7 mouse cellular contexts compared by ENCODE assay signal in the genomic region with DNA sequence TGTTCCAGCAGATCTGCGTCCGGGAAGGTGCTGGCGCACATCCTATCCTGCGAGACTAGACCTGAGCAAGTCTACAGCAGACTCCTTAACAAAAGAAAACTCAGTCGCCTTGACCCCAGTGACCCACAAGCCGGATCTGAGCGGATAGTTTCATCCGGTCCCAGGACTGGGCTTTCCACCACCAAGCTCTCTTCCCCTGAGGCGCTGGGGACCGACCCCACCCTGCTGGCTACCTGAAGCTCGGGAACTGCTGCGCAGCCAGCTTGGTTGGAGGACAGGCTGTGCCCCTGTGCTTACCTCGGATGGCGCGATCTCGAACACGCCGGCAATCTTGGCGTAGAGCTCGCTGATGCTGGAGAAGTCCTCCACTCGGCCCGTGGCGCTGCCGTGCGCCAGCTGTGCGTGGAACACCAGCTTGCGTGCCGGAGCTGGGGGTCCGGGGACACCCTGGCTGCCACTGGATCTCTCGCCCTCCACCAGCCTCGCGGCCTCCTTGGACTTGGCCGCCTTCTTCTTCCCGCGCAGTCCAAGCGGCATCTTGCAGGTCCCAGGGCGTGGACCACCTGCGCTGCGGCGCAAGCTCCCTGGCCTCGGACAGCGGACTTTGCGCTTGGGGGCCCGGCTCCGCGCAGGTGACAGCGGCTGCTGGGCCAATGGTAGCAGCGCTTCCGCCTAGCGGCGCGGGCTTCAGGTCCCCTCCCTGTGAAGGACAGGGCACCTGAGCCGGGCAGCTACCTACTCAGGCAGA. TPM values are rescaled to one million over a fixed set of nuclear protein-coding genes. Genes with fewer than 3 reads are reported as not detected.
DNase-seq lines count a peak whose midpoint lies in the region; ATAC-seq lines count a peak whose summit lies in the region.

No protein-coding gene starts in this region.

- peak overlapping the region; percentile 50 for H3K9ac ChIP-seq in intestine, embryonic 15.5 days
- peak overlapping the region; percentile 47; the same call in 1 of the 2 replicates for H3K9ac ChIP-seq in liver, embryonic 11.5 days (ENCODE audit: low read depth, low read length)
- H3K9ac ChIP-seq in midbrain, embryonic 16.5 days (ENCODE audit: low read depth, low read length) = peak overlapping the region; percentile 71

- H3K4me2 ChIP-seq in intestine, embryonic 15.5 days (replicated peaks) = peak overlapping the region; percentile 72
- peak overlapping the region; percentile 69 for H3K4me2 ChIP-seq in liver, embryonic 11.5 days
- peak overlapping the region; percentile 82 for H3K4me2 ChIP-seq in midbrain, embryonic 16.5 days (ENCODE audit: low read length)

- H3K9me3 ChIP-seq in intestine, embryonic 15.5 days = no peaks in the 10 kb centered on the region
- H3K9me3 ChIP-seq in liver, embryonic 11.5 days (ENCODE audit: control insufficient read depth, low read length) = no peaks in the 10 kb centered on the region
- no peaks in the 10 kb centered on the region for H3K9me3 ChIP-seq in midbrain, embryonic 16.5 days (replicated peaks; ENCODE audit: control insufficient read depth, low read length, poor library complexity, severe bottlenecking)

- H3K4me1 ChIP-seq in intestine, embryonic 15.5 days (replicated peaks) = peaks cover 15% of the 10 kb centered on the region; the same call in 1 of the 2 replicates
- peaks cover 9% of the 10 kb centered on the region for H3K4me1 ChIP-seq in liver, embryonic 11.5 days (replicated peaks; ENCODE audit: control insufficient read depth, insufficient read depth, low read length)
- peaks cover 9% of the 10 kb centered on the region; the same call in 1 of the 2 replicates for H3K4me1 ChIP-seq in midbrain, embryonic 16.5 days (ENCODE audit: control insufficient read depth, insufficient read depth, low read length)

- peak; percentile 61 for ATAC-seq in granulocyte monocyte progenitor cell, adult 5-6 weeks (replicated peaks; ENCODE audit: poor library complexity, severe bottlenecking)
- ATAC-seq in intestine, embryonic 15.5 days = peak; percentile 93
- ATAC-seq in liver, embryonic 11.5 days (replicated peaks; ENCODE audit: low FRiP score) = peak; percentile 51
- ATAC-seq in midbrain, embryonic 16.5 days = peak; percentile 85

- peak overlapping the region; percentile 84 for H3K27ac ChIP-seq in intestine, embryonic 15.5 days
- H3K27ac ChIP-seq in liver, embryonic 11.5 days (ENCODE audit: low read depth, low read length) = no peak overlapping the region
- H3K27ac ChIP-seq in midbrain, embryonic 16.5 days (ENCODE audit: low read length) = peak overlapping the region; percentile 69

- DNase-seq in adrenal gland, adult 18-20 months (ENCODE audit: low spot score in 2 of 2) = peak; percentile 21 to 40
- peak; percentile 59 for DNase-seq in cerebellum, adult 9-11 months
- peak; percentile 61 for DNase-seq in liver, embryonic 11.5 days (ENCODE audit: low spot score)
- DNase-seq in thymus, postnatal 36 days = peak; percentile 11 to 16

- peak overlapping the region; percentile 49 for H3K4me3 ChIP-seq in intestine, embryonic 15.5 days (replicated peaks)
- peak overlapping the region; percentile 55 for H3K4me3 ChIP-seq in liver, embryonic 11.5 days (ENCODE audit: low read depth, low read length)
- H3K4me3 ChIP-seq in midbrain, embryonic 16.5 days (ENCODE audit: low read depth, low read length) = peak overlapping the region; percentile 48

- no peaks in the 10 kb centered on the region for H3K36me3 ChIP-seq in intestine, embryonic 15.5 days
- H3K36me3 ChIP-seq in liver, embryonic 11.5 days (ENCODE audit: control insufficient read depth, insufficient read depth, low read length) = no peaks in the 10 kb centered on the region
- H3K36me3 ChIP-seq in midbrain, embryonic 16.5 days (ENCODE audit: control insufficient read depth, insufficient read depth, low read length) = no peaks in the 10 kb centered on the region

- H3K27me3 ChIP-seq in intestine, embryonic 15.5 days (replicated peaks) = no peaks in the 10 kb centered on the region
- H3K27me3 ChIP-seq in liver, embryonic 11.5 days (replicated peaks; ENCODE audit: control insufficient read depth, insufficient read depth, low read length) = peaks cover 34% of the 10 kb centered on the region
- no peaks in the 10 kb centered on the region for H3K27me3 ChIP-seq in midbrain, embryonic 16.5 days (ENCODE audit: control insufficient read depth, insufficient read depth, low read depth, low read length)

- 3% methylated on average over 53 of the region's 53 CpGs for WGBS in intestine, embryonic 15.5 days
- WGBS in liver, embryonic 11.5 days = 3% methylated on average over 53 of the region's 53 CpGs
- 1% methylated on average over 53 of the region's 53 CpGs for WGBS in midbrain, embryonic 16.5 days

RNA-seq across cellular contexts. Expression of a gene that starts 0.5 kb away (rescaled TPM):
- under 1 TPM in 1 of 2 experiments, not detected in 1; 0.30 TPM for total RNA-seq in adrenal gland, adult 18-20 months (2021)
- total RNA-seq in granulocyte monocyte progenitor cell, adult 5-6 weeks (2014; fragmentation: Nextera tagmentation) = not detected in 2 replicates
- not detected in 2 replicates for total RNA-seq in granulocyte monocyte progenitor cell, adult 5-6 weeks (2017)
- 171 and 172 TPM in 2 replicates for polyA plus RNA-seq in intestine, embryonic 15.5 days (2015; fragmentation: Nextera tagmentation; extraction: Ambion mirVana)
- polyA plus RNA-seq in liver, embryonic 11.5 days (2014; fragmentation: Nextera tagmentation; extraction: Ambion mirVana) = 12.1 and 15.4 TPM in 2 replicates
- polyA plus RNA-seq in midbrain, embryonic 16.5 days (2015; fragmentation: Nextera tagmentation; extraction: Ambion mirVana) = 13.6 and 16.2 TPM in 2 replicates

RNA-seq across cellular contexts. Expression of a gene that starts 44.6 kb away (rescaled TPM):
- total RNA-seq in adrenal gland, adult 18-20 months (2021) = 10 to 100 TPM; 75.4 to 76.8 TPM
- total RNA-seq in granulocyte monocyte progenitor cell, adult 5-6 weeks (2014; fragmentation: Nextera tagmentation) = 17.9 and 19.5 TPM in 2 replicates
- 46.1 and 46.7 TPM in 2 replicates for total RNA-seq in granulocyte monocyte progenitor cell, adult 5-6 weeks (2017)
- 23.1 and 25.5 TPM in 2 replicates for polyA plus RNA-seq in intestine, embryonic 15.5 days (2015; fragmentation: Nextera tagmentation; extraction: Ambion mirVana)
- polyA plus RNA-seq in liver, embryonic 11.5 days (2014; fragmentation: Nextera tagmentation; extraction: Ambion mirVana) = 29.7 and 33.1 TPM in 2 replicates
- 48.8 and 52.5 TPM in 2 replicates for polyA plus RNA-seq in midbrain, embryonic 16.5 days (2015; fragmentation: Nextera tagmentation; extraction: Ambion mirVana)

RNA-seq across cellular contexts. Expression of a gene that starts 44.7 kb away (rescaled TPM):
- total RNA-seq in adrenal gland, adult 18-20 months (2021) = 100 to 1,000 TPM; 107 to 113 TPM
- total RNA-seq in granulocyte monocyte progenitor cell, adult 5-6 weeks (2014; fragmentation: Nextera tagmentation) = 173 and 191 TPM in 2 replicates
- 225 and 260 TPM in 2 replicates for total RNA-seq in granulocyte monocyte progenitor cell, adult 5-6 weeks (2017)
- polyA plus RNA-seq in intestine, embryonic 15.5 days (2015; fragmentation: Nextera tagmentation; extraction: Ambion mirVana) = 177 and 205 TPM in 2 replicates
- polyA plus RNA-seq in liver, embryonic 11.5 days (2014; fragmentation: Nextera tagmentation; extraction: Ambion mirVana) = 234 and 253 TPM in 2 replicates
- 191 and 239 TPM in 2 replicates for polyA plus RNA-seq in midbrain, embryonic 16.5 days (2015; fragmentation: Nextera tagmentation; extraction: Ambion mirVana)
